Mouse (Mus musculus): ENCODE data around the gene Dok3.
"Not testable (repeated sequence)": the region's sequence is repeated elsewhere in the genome, so short reads cannot be mapped to it uniquely, and the experiment has no call there.

DNA sequence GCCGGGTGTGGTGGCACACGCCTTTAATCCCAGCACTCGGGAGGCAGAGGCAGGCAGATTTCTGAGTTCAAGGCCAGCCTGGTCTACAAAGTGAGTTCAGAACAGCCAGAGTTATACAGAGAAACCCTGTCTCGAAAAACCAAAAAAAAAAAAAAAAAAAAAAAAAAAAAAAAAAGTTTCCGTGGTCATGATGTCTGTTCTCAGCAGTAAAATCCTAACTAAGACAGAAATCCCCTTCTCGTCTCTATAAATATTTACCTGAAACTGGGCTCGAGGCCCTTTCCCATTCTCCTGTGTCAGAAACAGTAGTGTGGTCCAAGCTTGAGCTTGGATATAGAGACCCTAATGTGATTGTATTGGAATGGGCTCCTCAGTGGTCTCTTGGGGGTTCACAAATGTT lies 47.8 kb upstream of the Dok3 start:
- TF ChIP-seq POLR2A (IDR thresholded peaks at IDR 0.05; ENCODE audit: low read depth, low read length); CTCF (IDR thresholded peaks at IDR 0.05; ENCODE audit: extremely low read depth, insufficient read depth, insufficient read length, insufficient replicate concordance): not testable (repeated sequence)
